Mouse (Mus musculus) midbrain, embryonic 14.5 days (tissue): ENCODE results near the gene Pla2g2c. TPM values are rescaled to one million over a fixed set of nuclear protein-coding genes. Genes with fewer than 3 reads are reported as not detected.

Experiments used
- ATAC-seq: fragments of 200-750 bp; cut with Nextera tagmentation; 2 replicates; pipeline ENCODE4 v1.8.0; 2017; ENCODE audit warnings: moderate number of reproducible peaks, moderate library complexity; ENCODE audit not compliant: low FRiP score, low TSS enrichment
- DNase-seq: peaks from one replicate; pipeline ENCODE4 v3.0.0-alpha.2; 2015
- H3K27ac ChIP-seq: fragments of 300-500 bp; sonication (generic); replicated peaks from 2 replicates; pipeline ENCODE4 v1.5.1; 2014; ENCODE audit warnings: mild to moderate bottlenecking, low read depth, low read length, moderate library complexity
- H3K27me3 ChIP-seq: fragments of 300-500 bp; sonication (generic); 2 replicates; pipeline ENCODE4 v1.6.1; 2014; ENCODE audit warnings: low read length, control low read depth, mixed read lengths; ENCODE audit not compliant: control insufficient read depth, insufficient read depth
- H3K36me3 ChIP-seq: fragments of 300-500 bp; sonication (generic); 2 replicates; pipeline ENCODE4 v1.6.1; 2014; ENCODE audit warnings: low read length, control low read depth; ENCODE audit not compliant: control insufficient read depth, insufficient read depth
- H3K4me1 ChIP-seq: fragments of 300-500 bp; sonication (generic); 2 replicates; pipeline ENCODE4 v1.6.1; 2014; ENCODE audit warnings: mild to moderate bottlenecking, antibody characterized with exemption, low read length, control low read depth; ENCODE audit not compliant: control insufficient read depth, insufficient read depth
- H3K4me2 ChIP-seq: fragments of 300-500 bp; sonication (generic); 2 replicates; pipeline ENCODE4 v1.6.1; 2014; ENCODE audit warnings: mild to moderate bottlenecking, low read length, moderate library complexity
- H3K4me3 ChIP-seq: fragments of 300-500 bp; sonication (generic); replicated peaks from 2 replicates; pipeline ENCODE4 v1.5.1; 2014; ENCODE audit warnings: low read depth, low read length
- H3K9ac ChIP-seq: fragments of 300-500 bp; sonication (generic); replicated peaks from 2 replicates; pipeline ENCODE4 v1.6.1; 2014; ENCODE audit warnings: mild to moderate bottlenecking, low read length, moderate library complexity
- H3K9me3 ChIP-seq: fragments of 300-500 bp; sonication (generic); 2 replicates; pipeline ENCODE4 v1.6.1; 2016; ENCODE audit warnings: low read length, control low read depth, mixed read lengths; ENCODE audit not compliant: control insufficient read depth
- WGBS: fragments of 180-500 bp; shearing (Covaris S2); extraction: QIAGEN DNeasy Blood & Tissue Kit; methylation state at CpG from one replicate; pipeline ENCODE4 v1.1.7; 2014; 5-methylcytosine and 5-hydroxymethylcytosine counted together
- polyA plus RNA-seq: library from polyadenylated mRNA; unstranded; fragments of >200 nt; fragmentation: Nextera tagmentation; extraction: Ambion mirVana; gene quantifications from 2 replicates; pipeline ENCODE4 v1.2.1, GENCODE M21; 2014

Gene Pla2g2c
- polyA plus RNA-seq, 1 experiment from 2014 or later = 0.83 TPM

- H3K9ac ChIP-seq = no peak overlapping the region
- no peaks in the 10 kb centered on the region for H3K36me3 ChIP-seq
- no peak overlapping the region for H3K27ac ChIP-seq
- H3K4me1 ChIP-seq = no peaks in the 10 kb centered on the region
- ATAC-seq (no peak), DNase-seq (no peak)
- WGBS = 73% methylated on average over 9 of the region's 9 CpGs
- H3K27me3 ChIP-seq = no peaks in the 10 kb centered on the region
- H3K4me3 ChIP-seq = no peak overlapping the region
- H3K9me3 ChIP-seq = no peaks in the 10 kb centered on the region
- H3K4me2 ChIP-seq = no peak overlapping the region
These were observed 68.0 kb downstream of the Pla2g2c start for GRCm38 (mm10) chr4:138792599-138792998.

DNA sequence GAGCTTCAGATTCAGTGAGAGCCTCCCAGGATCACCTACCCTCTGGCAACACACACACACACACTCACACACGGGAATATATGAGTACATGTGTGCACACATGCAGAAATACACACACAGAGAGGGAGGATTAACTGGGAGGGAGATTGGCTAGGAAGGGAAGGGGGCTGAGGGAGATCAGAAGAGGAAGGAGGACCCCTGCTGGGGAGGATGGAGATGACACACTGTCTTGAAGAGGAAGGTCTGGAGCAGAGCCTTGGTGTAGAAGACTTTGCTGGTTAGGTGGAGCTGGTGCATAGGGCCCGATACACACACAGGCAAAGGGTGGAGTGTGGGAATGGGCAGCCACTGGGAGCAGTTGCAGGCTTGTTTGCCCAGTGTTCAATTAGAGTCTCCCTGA, 68.7 kb downstream of the Pla2g2c start:
- Histone ChIP-seq H3K4me1 (no peaks in the 10 kb centered on the region), H3K9me3 (no peaks in the 10 kb centered on the region), H3K27ac (no peak overlapping the region), H3K9ac (no peak overlapping the region), H3K36me3 (no peaks in the 10 kb centered on the region), H3K4me3 (no peak overlapping the region), H3K4me2 (no peak overlapping the region), H3K27me3 (no peaks in the 10 kb centered on the region)
- no peak for ATAC-seq
- WGBS = 70% methylated on average over 2 of the region's 2 CpGs
- peak; percentile 61 for DNase-seq

DNA sequence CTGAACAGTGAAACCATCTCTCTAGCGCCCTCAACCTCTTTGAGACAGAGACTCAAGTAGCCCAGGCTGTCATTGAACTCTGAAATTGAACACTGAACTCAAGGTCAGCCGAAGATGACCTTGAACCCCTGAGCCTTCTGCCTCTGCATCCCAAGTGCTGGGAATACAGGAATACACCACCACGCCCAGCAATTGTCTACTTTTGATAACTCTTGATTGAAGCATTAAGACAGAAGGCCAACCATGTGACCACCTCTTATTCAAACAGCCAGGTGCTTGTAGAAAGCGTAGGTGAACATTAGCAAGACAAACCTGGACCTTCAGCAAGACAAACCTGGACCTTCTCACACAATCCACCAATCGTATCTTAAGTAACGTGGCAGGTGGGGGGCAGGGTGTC, 69.8 kb downstream of the Pla2g2c start:
- Histone ChIP-seq H3K9me3 (no peaks in the 10 kb centered on the region), H3K4me1 (no peaks in the 10 kb centered on the region), H3K36me3 (no peaks in the 10 kb centered on the region), H3K27ac (no peak overlapping the region), H3K27me3 (no peaks in the 10 kb centered on the region), H3K4me3 (no peak overlapping the region), H3K9ac (no peak overlapping the region), H3K4me2 (no peak overlapping the region)
- DNase-seq = no peak
- no peak for ATAC-seq
- 88% methylated on average over 6 of the region's 6 CpGs for WGBS

Other genes starting within 250 kb of the Pla2g2c start
- gene Vwa5b1, start 88.9 kb upstream of the Pla2g2c start, polyA plus RNA-seq = 1.2 and 1.6 TPM in 2 replicates
- 3.0 and 3.9 TPM in 2 replicates for gene Ubxn10, start 12.4 kb downstream of the Pla2g2c start, polyA plus RNA-seq
- gene Pla2g2f, start 32.8 kb downstream of the Pla2g2c start, polyA plus RNA-seq = 0.13 TPM in 1 of 2 replicates, not detected in the other
- 0.43 TPM in 1 of 2 replicates, not detected in the other for gene Pla2g2d, start 50.9 kb downstream of the Pla2g2c start, polyA plus RNA-seq
- 0.23 and 0.87 TPM in 2 replicates for gene Pla2g5, start 138.7 kb downstream of the Pla2g2c start, polyA plus RNA-seq
- gene Gm13030, start 149.2 kb downstream of the Pla2g2c start, polyA plus RNA-seq = not detected in 2 replicates
- not detected in 2 replicates for gene Pla2g2e, start 153.2 kb downstream of the Pla2g2c start, polyA plus RNA-seq
- gene Otud3, start 189.2 kb downstream of the Pla2g2c start, polyA plus RNA-seq = 1.7 and 2.8 TPM in 2 replicates
- gene Rnf186, start 242.3 kb downstream of the Pla2g2c start, polyA plus RNA-seq = not detected in 2 replicates
- 0.38 and 0.61 TPM in 2 replicates for gene Tmco4, start 248.1 kb downstream of the Pla2g2c start, polyA plus RNA-seq